Mouse (Mus musculus) erythroblast, embryonic 14.5 days (primary cell): Measurements from ENCODE around the gene 4931409K22Rik. TPM values are rescaled to one million over a fixed set of nuclear protein-coding genes. Genes with fewer than 3 reads are reported as not detected.

Experiments
- H3K27me3 ChIP-seq: 2 replicates; pipeline ENCODE4 v1.6.1; 2012; ENCODE audit warnings: inconsistent platforms; ENCODE audit not compliant: control insufficient read depth
- H3K36me3 ChIP-seq: 2 replicates; pipeline ENCODE4 v1.6.1; 2012; ENCODE audit warnings: mild to moderate bottlenecking, inconsistent platforms; ENCODE audit not compliant: control insufficient read depth
- H3K4me1 ChIP-seq: 2 replicates; pipeline ENCODE4 v1.6.1; 2012; ENCODE audit warnings: inconsistent platforms; ENCODE audit not compliant: control insufficient read depth
- H3K4me3 ChIP-seq: replicated peaks from 2 replicates; pipeline ENCODE3; 2012; ENCODE audit warnings: moderate library complexity, mild to moderate bottlenecking, inconsistent platforms
- H3K9me3 ChIP-seq: 2 replicates; pipeline ENCODE4 v1.6.1; 2012; ENCODE audit warnings: low read length, inconsistent platforms, mixed read lengths; ENCODE audit not compliant: control insufficient read depth
- GATA1 ChIP-seq: IDR thresholded peaks from 2 replicates; pipeline ENCODE4 v1.6.1; 2012; ENCODE audit warnings: low read length, inconsistent platforms, mixed read lengths
- TAL1 ChIP-seq: IDR thresholded peaks from 3 replicates; pipeline ENCODE4 v1.6.1; 2012; ENCODE audit warnings: low read length, inconsistent platforms, mixed read lengths
- polyA plus RNA-seq: library from polyadenylated mRNA; stranded (reverse); fragments of >175 nt; gene quantifications from 2 replicates; pipeline ENCODE4 v1.2.3, GENCODE M21; 2012

The 4931409K22Rik gene
- polyA plus RNA-seq, result not detected in 2 replicates

DNA sequence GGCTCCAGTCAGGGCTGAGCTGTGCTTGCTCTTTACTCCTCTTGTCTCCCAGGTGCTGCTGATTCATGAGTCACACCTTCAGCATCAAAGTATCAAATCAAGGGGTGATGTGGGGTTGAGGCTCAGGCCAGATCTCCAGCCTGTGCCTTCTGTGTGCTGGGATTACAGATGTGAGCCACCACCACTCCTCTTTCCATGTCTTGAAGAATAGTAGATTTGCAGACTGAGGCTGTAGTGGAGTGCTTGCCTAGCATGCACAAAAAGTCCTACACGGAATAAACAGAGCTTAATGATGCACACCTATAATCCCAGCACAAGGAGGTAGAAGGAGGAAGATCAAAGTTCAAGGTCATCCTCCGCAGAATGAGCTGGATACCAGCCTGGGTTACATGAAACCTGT is at the start of gene 4931409K22Rik:
Gene 4931409K22Rik, minus strand, starts transcription at position 101 of the 400 bp plus-strand sequence.
- Histone ChIP-seq H3K4me3 (no peak within 1 kb of the TSS), H3K4me1 (no peaks in the 10 kb centered on the region), H3K9me3 (no peaks in the 10 kb centered on the region), H3K27me3 (peaks cover 9% of the 10 kb centered on the region), H3K36me3 (no peaks in the 10 kb centered on the region)
- TF ChIP-seq GATA1, result no peak
- no peak for TF ChIP-seq TAL1

GRCm38 (mm10) chr5:24605980-24606665 is 49.5 kb upstream of the 4931409K22Rik start:
- TF ChIP-seq GATA1, result no peak
- TF ChIP-seq TAL1, result no peak
- Histone ChIP-seq H3K27me3 (peaks cover 70% of the 10 kb centered on the region), H3K36me3 (no peaks in the 10 kb centered on the region), H3K4me3 (no peak overlapping the region), H3K9me3 (no peaks in the 10 kb centered on the region), H3K4me1 (no peaks in the 10 kb centered on the region; the same call in 1 of the 2 replicates)

- no peaks in the 10 kb centered on the region; the same call in 1 of the 2 replicates for H3K4me1 ChIP-seq
- peaks cover 76% of the 10 kb centered on the region for H3K27me3 ChIP-seq
- H3K36me3 ChIP-seq, result no peaks in the 10 kb centered on the region
- H3K4me3 ChIP-seq, result no peak overlapping the region
- TF ChIP-seq TAL1 (no peak), GATA1 (no peak)
- H3K9me3 ChIP-seq, result no peaks in the 10 kb centered on the region
These were observed 48.8 kb upstream of the 4931409K22Rik start for GRCm38 (mm10) chr5:24605321-24605979.

DNA sequence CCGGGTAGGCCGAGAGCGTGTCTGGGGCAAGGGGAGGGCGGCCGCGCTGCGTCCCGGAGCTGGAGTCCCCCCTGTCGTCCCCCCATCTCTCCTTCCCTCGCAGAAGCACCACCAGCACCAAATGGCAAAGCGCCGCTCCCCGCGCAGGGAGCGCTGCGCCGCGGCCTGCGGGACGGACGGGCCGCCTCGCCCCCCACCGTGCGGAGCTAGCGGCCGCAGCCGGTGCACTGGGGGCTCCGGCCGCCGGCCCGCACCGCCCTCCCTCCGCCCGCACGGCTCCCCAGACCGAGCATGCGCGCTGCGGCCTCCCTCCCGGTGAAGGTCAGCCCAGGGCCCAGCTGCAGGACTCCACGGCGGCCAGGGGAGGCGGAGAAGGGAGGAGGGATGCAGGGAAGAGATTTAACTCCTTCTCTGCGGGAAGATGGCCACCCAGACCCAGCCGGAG is 48.1 kb upstream of the 4931409K22Rik start:
- Histone ChIP-seq H3K4me1 (no peaks in the 10 kb centered on the region; the same call in 1 of the 2 replicates), H3K4me3 (peak overlapping the region; percentile 51), H3K27me3 (peaks cover 81% of the 10 kb centered on the region), H3K36me3 (no peaks in the 10 kb centered on the region), H3K9me3 (no peaks in the 10 kb centered on the region)
- TF ChIP-seq GATA1 (no peak), TAL1 (no peak)

DNA sequence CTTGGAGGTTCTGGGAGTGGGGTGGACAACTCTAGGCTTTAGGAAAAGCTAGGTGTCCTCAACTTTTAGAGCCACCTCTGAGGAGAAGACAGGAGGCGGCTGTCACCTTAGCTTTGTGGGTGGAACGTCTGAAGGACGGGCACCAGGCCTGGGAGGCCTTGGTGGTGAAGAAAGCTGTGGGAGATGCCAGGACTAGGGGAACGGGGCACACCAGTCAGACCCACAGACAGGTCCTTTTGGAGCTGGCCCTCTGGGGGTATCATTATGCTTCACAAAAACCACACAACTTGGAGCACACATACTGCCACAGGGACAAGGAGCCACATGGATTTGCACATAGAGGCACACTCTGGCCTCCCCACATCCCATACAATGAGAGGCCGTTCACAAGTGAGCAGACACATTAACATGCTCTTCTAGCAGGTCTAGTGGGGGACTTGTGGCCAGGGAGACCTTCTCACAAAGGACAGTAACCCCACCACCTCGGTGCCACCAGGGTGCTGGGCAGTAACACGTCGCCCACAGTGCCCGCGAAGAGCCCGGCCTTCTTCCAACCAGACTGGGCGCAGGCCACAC is 47.6 kb upstream of the 4931409K22Rik start:
- Histone ChIP-seq H3K9me3 (no peaks in the 10 kb centered on the region), H3K4me1 (no peaks in the 10 kb centered on the region; the same call in 1 of the 2 replicates), H3K36me3 (no peaks in the 10 kb centered on the region), H3K4me3 (peak overlapping the region; percentile 51), H3K27me3 (peaks cover 83% of the 10 kb centered on the region)
- no peak for TF ChIP-seq GATA1
- no peak for TF ChIP-seq TAL1

- TF ChIP-seq TAL1, result no peak
- TF ChIP-seq GATA1, result no peak
- no peak overlapping the region for H3K4me3 ChIP-seq
- H3K36me3 ChIP-seq, result no peaks in the 10 kb centered on the region
- no peaks in the 10 kb centered on the region; the same call in none of the 2 replicates for H3K4me1 ChIP-seq
- no peaks in the 10 kb centered on the region for H3K9me3 ChIP-seq
- peaks cover 90% of the 10 kb centered on the region for H3K27me3 ChIP-seq
These were observed 46.9 kb upstream of the 4931409K22Rik start for GRCm38 (mm10) chr5:24603431-24604010.

DNA sequence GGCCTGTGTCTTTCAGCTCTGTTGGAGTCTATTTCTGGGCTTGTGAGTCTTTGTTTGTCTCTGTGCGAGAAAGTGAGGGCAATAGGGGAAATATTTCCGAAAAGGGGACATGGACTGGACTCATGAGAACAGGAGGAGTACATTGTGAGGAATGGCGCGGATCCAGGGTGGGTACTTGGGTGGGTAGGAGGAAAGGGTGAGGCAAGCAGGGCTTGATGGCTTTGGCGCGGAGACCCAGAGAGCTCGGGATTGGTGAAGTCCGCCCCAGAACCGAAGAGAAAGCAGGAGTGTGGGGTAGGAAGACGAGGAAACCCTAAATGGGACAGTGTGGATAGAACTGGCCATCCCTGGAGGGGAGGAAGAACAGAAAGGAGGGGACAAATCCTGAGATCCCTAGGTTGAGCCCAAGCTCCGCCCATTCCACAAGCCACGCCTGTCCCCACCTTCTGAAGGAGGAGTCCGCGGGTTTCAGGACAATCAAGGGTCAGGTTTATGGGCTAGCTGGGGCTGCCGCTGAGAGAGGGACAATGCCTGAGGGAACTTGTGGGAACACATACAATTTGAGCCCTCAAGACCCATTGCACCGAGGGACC is 46.2 kb upstream of the 4931409K22Rik start:
- H3K9me3 ChIP-seq, result no peaks in the 10 kb centered on the region
- no peaks in the 10 kb centered on the region for H3K36me3 ChIP-seq
- H3K4me1 ChIP-seq, result peaks cover 3% of the 10 kb centered on the region
- TF ChIP-seq GATA1 (no peak), TAL1 (no peak)
- H3K4me3 ChIP-seq, result no peak overlapping the region
- peaks cover 97% of the 10 kb centered on the region for H3K27me3 ChIP-seq

DNA sequence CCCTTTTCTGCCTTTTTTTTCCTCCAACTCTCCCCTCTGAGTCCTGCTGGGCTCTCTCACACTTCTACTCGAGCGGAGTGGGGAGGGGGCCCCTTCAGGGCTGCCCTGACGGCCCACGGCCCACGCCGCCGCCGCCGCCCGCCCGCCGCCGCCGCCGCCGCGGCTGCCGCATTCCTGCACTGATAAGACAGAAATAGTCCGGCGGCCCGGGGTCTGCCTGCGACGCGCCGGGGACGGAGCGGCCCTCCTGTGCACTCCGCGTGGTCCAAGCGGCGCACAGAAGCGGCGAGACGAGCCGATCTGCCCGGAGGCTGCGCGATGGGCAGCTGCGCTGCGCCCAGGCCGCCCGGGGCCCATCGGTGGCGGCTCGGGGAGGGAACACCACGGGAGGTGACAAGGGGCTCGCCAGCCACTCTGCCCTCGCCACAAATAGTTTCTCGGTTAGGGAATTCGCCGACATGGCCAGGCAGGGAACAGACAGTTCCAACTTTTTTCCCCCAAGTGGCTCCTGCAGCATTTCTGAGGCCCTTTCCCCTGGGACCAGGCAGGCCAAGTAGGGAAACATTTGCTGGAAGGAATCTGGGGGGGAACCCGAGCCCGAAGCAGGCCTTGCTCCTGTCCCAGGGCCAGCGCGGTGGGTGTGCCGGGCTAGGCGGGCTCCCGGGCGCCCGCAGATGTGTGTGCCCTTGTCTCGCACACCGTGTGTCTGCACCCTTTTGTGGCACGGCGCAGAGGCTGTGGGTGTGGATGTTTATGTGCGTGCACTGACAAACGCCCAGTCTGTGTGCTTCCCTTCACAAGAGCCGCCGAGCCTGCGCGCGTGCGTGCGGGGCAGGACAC is 45.5 kb upstream of the 4931409K22Rik start:
- Histone ChIP-seq H3K27me3 (peaks cover 98% of the 10 kb centered on the region), H3K36me3 (no peaks in the 10 kb centered on the region), H3K9me3 (no peaks in the 10 kb centered on the region), H3K4me3 (peak overlapping the region; percentile 12), H3K4me1 (peaks cover 3% of the 10 kb centered on the region)
- TF ChIP-seq TAL1 (no peak), GATA1 (no peak)
